Mouse (Mus musculus) megakaryocyte, embryonic 14.5 days (primary cell): Measurements from ENCODE around the gene Cyp2d11.

Source experiments
- FLI1 ChIP-seq: IDR thresholded peaks from 2 replicates; pipeline ENCODE4 v1.6.1; 2012; ENCODE audit warnings: low read length, inconsistent platforms, mixed read lengths
- GATA1 ChIP-seq: IDR thresholded peaks from 3 replicates; pipeline ENCODE4 v1.6.1; 2012; ENCODE audit warnings: mixed read lengths, low read length, inconsistent platforms, borderline replicate concordance

DNA sequence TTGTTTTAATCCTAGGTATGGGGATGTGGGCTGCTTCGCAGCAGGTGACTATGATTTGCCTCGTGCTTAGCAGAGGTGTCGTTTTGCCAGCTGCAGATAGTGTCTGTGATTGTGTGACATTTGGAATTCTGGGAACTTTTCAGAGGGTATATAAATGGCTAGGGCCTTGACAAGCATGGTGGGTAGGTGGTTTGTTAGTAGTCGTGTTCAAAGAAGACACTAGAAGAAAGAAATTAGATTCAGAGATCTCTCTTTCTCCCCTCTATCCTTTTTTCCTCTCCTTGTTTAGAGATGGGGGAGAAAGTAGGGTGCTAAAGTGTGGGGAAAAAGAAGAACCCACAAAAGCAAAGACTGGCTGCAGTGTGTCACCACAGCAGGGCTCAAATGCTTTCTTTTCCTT lies 25.7 kb downstream of the Cyp2d11 start:
- TF ChIP-seq GATA1 (no peak), FLI1 (no peak)
